Mouse (Mus musculus) G1E (cell line): Measurements from ENCODE around the gene Tjp3.

Experiments used
- CTCF ChIP-seq: IDR thresholded peaks from 2 replicates; pipeline ENCODE4 v1.5.1; 2012; ENCODE audit warnings: low read depth, low read length, inconsistent platforms, mixed read lengths
- GATA1 ChIP-seq: IDR thresholded peaks from 2 replicates; pipeline ENCODE4 v1.6.1; 2012; ENCODE audit warnings: borderline replicate concordance, low read length, inconsistent platforms, mixed read lengths
- GATA2 ChIP-seq: IDR thresholded peaks from 2 replicates; pipeline ENCODE4 v1.6.1; 2012; ENCODE audit warnings: low read depth, low read length, inconsistent platforms, borderline replicate concordance
- TAL1 ChIP-seq: conservative IDR thresholded peaks from 2 replicates; pipeline ENCODE4 v1.6.1; 2012; ENCODE audit warnings: low read depth, low read length, inconsistent platforms, mixed read lengths

GRCm38 (mm10) chr10:81301321-81301720 lies 9.9 kb upstream of the Tjp3 start:
- TF ChIP-seq CTCF (no peak), GATA1 (no peak), TAL1 (no peak), GATA2 (no peak)
